Mouse (Mus musculus): ENCODE measurements around the gene Pgpep1. TPM values are rescaled to one million over a fixed set of nuclear protein-coding genes. Genes with fewer than 3 reads are reported as not detected.

Pgpep1 gene
- polyA plus RNA-seq, 1 experiment from 2014 or later = 33.7 TPM

GRCm38 (mm10) chr8:70673079-70673856 is 13.1 kb upstream of the Pgpep1 start, which contains the start of gene Lsm4:
Lsm4 (plus strand) TSS chr8:70673248.
- H3K27me3 ChIP-seq (replicated peaks) = no peaks in the 10 kb centered on the region
- peak; percentile 90 for ATAC-seq (ENCODE audit: extremely low read depth, insufficient number of reproducible peaks, low FRiP score, low TSS enrichment)
- peak within 1 kb of the TSS; percentile 83 for H3K9ac ChIP-seq
- under 1% methylated on average over 60 of the region's 60 CpGs for WGBS
- peaks cover 31% of the 10 kb centered on the region for H3K4me1 ChIP-seq
- peak within 1 kb of the TSS; percentile 72 for H3K4me2 ChIP-seq
- H3K27ac ChIP-seq (replicated peaks) = peak within 1 kb of the TSS; percentile 96
- H3K36me3 ChIP-seq = peaks cover 19% of the 10 kb centered on the region
- H3K4me3 ChIP-seq = peak within 1 kb of the TSS; percentile 74
- no peaks in the 10 kb centered on the region for H3K9me3 ChIP-seq

- H3K4me2 ChIP-seq = peak overlapping the region; percentile 72
- no peaks in the 10 kb centered on the region for H3K27me3 ChIP-seq (replicated peaks)
- no peak for ATAC-seq (ENCODE audit: extremely low read depth, insufficient number of reproducible peaks, low FRiP score, low TSS enrichment)
- H3K36me3 ChIP-seq = peaks cover 11% of the 10 kb centered on the region
- peak overlapping the region; percentile 96 for H3K27ac ChIP-seq (replicated peaks)
- peak overlapping the region; percentile 83 for H3K9ac ChIP-seq
- no peaks in the 10 kb centered on the region for H3K9me3 ChIP-seq
- H3K4me1 ChIP-seq = peaks cover 31% of the 10 kb centered on the region
- peak overlapping the region; percentile 74 for H3K4me3 ChIP-seq
- 34% methylated on average over 19 of the region's 19 CpGs for WGBS
Observed at GRCm38 (mm10) chr8:70672325-70673078, 12.3 kb upstream of the Pgpep1 start.

GRCm38 (mm10) chr8:70671615-70672324 is 11.6 kb upstream of the Pgpep1 start:
- no peak overlapping the region; the same call in 1 of the 2 replicates for H3K27ac ChIP-seq (replicated peaks)
- 0 out of 2 replicates have a peak, but pooled peaks cover 4% of the 10 kb centered on the region for H3K36me3 ChIP-seq

GRCm38 (mm10) chr8:70667071-70667470 is 6.9 kb upstream of the Pgpep1 start:
- Histone ChIP-seq H3K36me3 (no peaks in the 10 kb centered on the region), H3K4me3 (no peak overlapping the region), H3K4me1 (peaks cover 8% of the 10 kb centered on the region; the same call in 1 of the 2 replicates), H3K9ac (no peak overlapping the region), H3K27me3 (replicated peaks) (no peaks in the 10 kb centered on the region), H3K4me2 (no peak overlapping the region), H3K9me3 (no peaks in the 10 kb centered on the region), H3K27ac (replicated peaks) (no peak overlapping the region)
- ATAC-seq (ENCODE audit: extremely low read depth, insufficient number of reproducible peaks, low FRiP score, low TSS enrichment) = no peak
- WGBS = 61% methylated on average over 5 of the region's 5 CpGs

More at GRCm38 (mm10) chr8:70671615-70672324, 11.6 kb upstream of the Pgpep1 start:
- no peaks in the 10 kb centered on the region for H3K9me3 ChIP-seq
- H3K27me3 ChIP-seq (replicated peaks) = no peaks in the 10 kb centered on the region
- no peak overlapping the region for H3K9ac ChIP-seq
- no peak for ATAC-seq (ENCODE audit: extremely low read depth, insufficient number of reproducible peaks, low FRiP score, low TSS enrichment)
- peaks cover 34% of the 10 kb centered on the region for H3K4me1 ChIP-seq
- H3K4me2 ChIP-seq = no peak overlapping the region
- no peak overlapping the region for H3K4me3 ChIP-seq
- 63% methylated on average over 10 of the region's 10 CpGs for WGBS

GRCm38 (mm10) chr8:70665599-70665998 is 5.4 kb upstream of the Pgpep1 start:
- WGBS = 65% methylated on average over 2 of the region's 2 CpGs

GRCm38 (mm10) chr8:70664631-70665030 is 4.4 kb upstream of the Pgpep1 start:
- no peak overlapping the region for H3K9ac ChIP-seq
- WGBS = 68% methylated on average over 3 of the region's 3 CpGs
- peaks cover 12% of the 10 kb centered on the region for H3K4me1 ChIP-seq
- H3K4me3 ChIP-seq = no peak overlapping the region
- H3K9me3 ChIP-seq = no peaks in the 10 kb centered on the region
- ATAC-seq (ENCODE audit: extremely low read depth, insufficient number of reproducible peaks, low FRiP score, low TSS enrichment) = no peak
- no peaks in the 10 kb centered on the region for H3K36me3 ChIP-seq
- no peak overlapping the region for H3K4me2 ChIP-seq
- no peaks in the 10 kb centered on the region for H3K27me3 ChIP-seq (replicated peaks)
- H3K27ac ChIP-seq (replicated peaks) = no peak overlapping the region

More at GRCm38 (mm10) chr8:70665599-70665998, 5.4 kb upstream of the Pgpep1 start:
- Histone ChIP-seq H3K9me3 (no peaks in the 10 kb centered on the region), H3K4me1 (peaks cover 4% of the 10 kb centered on the region), H3K36me3 (no peaks in the 10 kb centered on the region), H3K27ac (replicated peaks) (no peak overlapping the region), H3K9ac (no peak overlapping the region), H3K4me3 (no peak overlapping the region), H3K4me2 (no peak overlapping the region), H3K27me3 (replicated peaks) (no peaks in the 10 kb centered on the region)
- ATAC-seq (ENCODE audit: extremely low read depth, insufficient number of reproducible peaks, low FRiP score, low TSS enrichment) = no peak

- Histone ChIP-seq H3K4me3 (no peak overlapping the region), H3K27ac (replicated peaks) (no peak overlapping the region), H3K4me1 (peaks cover 15% of the 10 kb centered on the region), H3K27me3 (replicated peaks) (no peaks in the 10 kb centered on the region), H3K9ac (0 out of 2 replicates have a peak overlapping the region, but pooled peaks have one; percentile 28), H3K9me3 (no peaks in the 10 kb centered on the region), H3K4me2 (no peak overlapping the region), H3K36me3 (no peaks in the 10 kb centered on the region)
- ATAC-seq (ENCODE audit: extremely low read depth, insufficient number of reproducible peaks, low FRiP score, low TSS enrichment) = no peak
- 49% methylated on average over 4 of the region's 4 CpGs for WGBS
Observed at GRCm38 (mm10) chr8:70663691-70664090, 3.5 kb upstream of the Pgpep1 start.

GRCm38 (mm10) chr8:70659604-70660272 is 450 bp downstream of the Pgpep1 start:
- Histone ChIP-seq H3K36me3 (peaks cover 30% of the 10 kb centered on the region), H3K27me3 (replicated peaks) (no peaks in the 10 kb centered on the region), H3K9me3 (no peaks in the 10 kb centered on the region), H3K4me2 (peak overlapping the region; percentile 97), H3K9ac (peak overlapping the region; percentile 91), H3K4me1 (peaks cover 25% of the 10 kb centered on the region), H3K27ac (replicated peaks) (peak overlapping the region; percentile 85), H3K4me3 (peak overlapping the region; percentile 82)
- under 1% methylated on average over 44 of the region's 44 CpGs for WGBS
- peak; percentile 96 for ATAC-seq (ENCODE audit: extremely low read depth, insufficient number of reproducible peaks, low FRiP score, low TSS enrichment)

GRCm38 (mm10) chr8:70658897-70659603 is 1.1 kb downstream of the Pgpep1 start:
- peak; percentile 29 for ATAC-seq (ENCODE audit: extremely low read depth, insufficient number of reproducible peaks, low FRiP score, low TSS enrichment)
- peak overlapping the region; percentile 91 for H3K9ac ChIP-seq
- H3K4me2 ChIP-seq = peak overlapping the region; percentile 97
- H3K4me3 ChIP-seq = peak overlapping the region; percentile 82
- H3K27me3 ChIP-seq (replicated peaks) = no peaks in the 10 kb centered on the region
- no peaks in the 10 kb centered on the region for H3K9me3 ChIP-seq
- peak overlapping the region; percentile 85 for H3K27ac ChIP-seq (replicated peaks)
- 1% methylated on average over 31 of the region's 31 CpGs for WGBS
- peaks cover 25% of the 10 kb centered on the region for H3K4me1 ChIP-seq
- H3K36me3 ChIP-seq = peaks cover 36% of the 10 kb centered on the region

- Histone ChIP-seq H3K36me3 (peaks cover 43% of the 10 kb centered on the region), H3K9me3 (no peaks in the 10 kb centered on the region), H3K27ac (replicated peaks) (no peak overlapping the region), H3K4me1 (peaks cover 25% of the 10 kb centered on the region), H3K9ac (peak overlapping the region; percentile 91), H3K4me2 (peak overlapping the region; percentile 97), H3K4me3 (peak overlapping the region; percentile 82; the same call in 1 of the 2 replicates), H3K27me3 (replicated peaks) (no peaks in the 10 kb centered on the region)
- ATAC-seq (ENCODE audit: extremely low read depth, insufficient number of reproducible peaks, low FRiP score, low TSS enrichment) = no peak
- 82% methylated on average over 2 of the region's 2 CpGs for WGBS
Observed at GRCm38 (mm10) chr8:70657739-70658138, 2.4 kb downstream of the Pgpep1 start.
